Mouse (Mus musculus) intestine, embryonic 14.5 days (tissue): ENCODE data around the gene Gm20425. TPM values are rescaled to one million over a fixed set of nuclear protein-coding genes. Genes with fewer than 3 reads are reported as not detected.
A peak's percentile ranks its signal among the peaks of the same experiment; 100 is the strongest.

ENCODE experiments used
- ATAC-seq: fragments of 200-750 bp; cut with Nextera tagmentation; replicated peaks from 2 replicates; pipeline ENCODE4 v1.8.0; 2017; ENCODE audit warnings: low read depth, moderate number of reproducible peaks, moderate TSS enrichment, moderate library complexity; ENCODE audit not compliant: low FRiP score, low TSS enrichment
- DNase-seq: peaks from one replicate; pipeline ENCODE4 v3.0.0-alpha.2; 2018; ENCODE audit warnings: low spot score
- H3K27ac ChIP-seq: fragments of 300-500 bp; sonication (generic); 2 replicates; pipeline ENCODE4 v1.5.1; 2014; ENCODE audit warnings: low read depth, mild to moderate bottlenecking, control low read depth
- H3K27me3 ChIP-seq: fragments of 300-500 bp; sonication (generic); replicated peaks from 2 replicates; pipeline ENCODE4 v1.6.1; 2014; ENCODE audit warnings: low read length, control low read depth; ENCODE audit not compliant: control insufficient read depth, insufficient read depth
- H3K36me3 ChIP-seq: fragments of 300-500 bp; sonication (generic); 2 replicates; pipeline ENCODE4 v1.6.1; 2014; ENCODE audit warnings: low read length, control low read depth; ENCODE audit not compliant: control insufficient read depth, insufficient read depth
- H3K4me1 ChIP-seq: fragments of 300-500 bp; sonication (generic); replicated peaks from 2 replicates; pipeline ENCODE4 v1.6.1; 2014; ENCODE audit warnings: low read length, control low read depth, mixed read lengths; ENCODE audit not compliant: control insufficient read depth, insufficient read depth
- H3K4me2 ChIP-seq: fragments of 300-500 bp; sonication (generic); 2 replicates; pipeline ENCODE4 v1.6.1; 2014; ENCODE audit warnings: low read length
- H3K4me3 ChIP-seq: fragments of 300-500 bp; sonication (generic); 2 replicates; pipeline ENCODE4 v1.5.1; 2014; ENCODE audit warnings: low read depth, low read length, control low read depth, mixed read lengths
- H3K9ac ChIP-seq: fragments of 300-500 bp; sonication (generic); 2 replicates; pipeline ENCODE4 v1.6.1; 2014; ENCODE audit warnings: mild to moderate bottlenecking, low read length
- H3K9me3 ChIP-seq: fragments of 300-500 bp; sonication (generic); 2 replicates; pipeline ENCODE4 v1.6.1; 2016; ENCODE audit warnings: low read length, control low read depth; ENCODE audit not compliant: control insufficient read depth
- WGBS: fragments of 180-500 bp; shearing (Covaris S2); extraction: QIAGEN DNeasy Blood & Tissue Kit; methylation state at CpG from one replicate; pipeline ENCODE4 v1.1.7; 2014; 5-methylcytosine and 5-hydroxymethylcytosine counted together
- polyA plus RNA-seq: library from polyadenylated mRNA; unstranded; fragments of >200 nt; fragmentation: Nextera tagmentation; extraction: Ambion mirVana; gene quantifications from 2 replicates; pipeline ENCODE4 v1.2.1, GENCODE M21; 2014

Gm20425 gene
- polyA plus RNA-seq, 1 experiment from 2014 or later, result not detected

DNA sequence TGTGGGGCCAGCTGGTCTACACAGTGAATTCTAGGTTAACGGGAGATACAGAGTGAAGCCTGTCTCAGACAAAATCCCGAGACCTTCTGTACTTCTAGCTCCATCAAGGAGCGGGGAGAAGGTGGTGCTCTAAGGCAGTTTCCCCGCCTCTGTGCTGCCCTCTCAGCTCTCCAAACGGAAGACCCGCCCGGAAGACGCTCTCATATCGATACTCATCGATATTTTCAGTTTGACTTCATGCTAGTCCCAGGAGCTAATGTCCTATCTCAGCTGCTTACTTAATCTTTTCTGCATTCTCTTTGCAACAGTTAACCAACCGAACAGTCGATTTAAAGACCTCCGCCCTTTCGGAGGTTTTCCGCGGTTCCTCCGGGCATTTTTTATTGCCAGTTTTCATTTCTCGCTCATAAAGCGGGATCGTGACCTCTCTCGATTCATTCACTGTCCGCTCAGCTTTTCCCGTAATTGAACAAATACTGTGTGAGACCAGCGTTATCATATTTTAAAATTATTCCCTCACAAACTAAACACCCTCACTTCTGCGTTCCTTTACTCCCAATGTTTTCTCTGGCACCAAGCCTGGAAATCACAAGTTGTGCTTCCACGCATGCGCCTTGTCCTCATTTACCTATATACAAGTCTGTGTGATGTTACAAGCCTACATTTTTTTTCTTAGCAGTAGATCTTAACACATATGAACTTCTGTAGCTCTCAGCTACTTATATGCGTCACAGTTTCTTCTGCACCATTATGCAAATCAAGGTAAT, 17.3 kb downstream of the Gm20425 start:
- no peaks in the 10 kb centered on the region for H3K4me1 ChIP-seq
- ATAC-seq (no peak), DNase-seq (no peak)
- no peaks in the 10 kb centered on the region for H3K9me3 ChIP-seq
- WGBS, result 78% methylated on average over 28 of the region's 28 CpGs
- H3K4me3 ChIP-seq, result no peak overlapping the region
- no peak overlapping the region for H3K9ac ChIP-seq
- H3K27me3 ChIP-seq, result no peaks in the 10 kb centered on the region
- H3K27ac ChIP-seq, result no peak overlapping the region
- H3K4me2 ChIP-seq, result 0 out of 2 replicates have a peak overlapping the region, but pooled peaks have one; percentile 11
- no peaks in the 10 kb centered on the region for H3K36me3 ChIP-seq

- Histone ChIP-seq H3K4me1 (no peaks in the 10 kb centered on the region), H3K4me3 (no peak overlapping the region), H3K9ac (no peak overlapping the region), H3K36me3 (no peaks in the 10 kb centered on the region), H3K27me3 (no peaks in the 10 kb centered on the region), H3K4me2 (no peak overlapping the region), H3K27ac (no peak overlapping the region), H3K9me3 (no peaks in the 10 kb centered on the region)
- WGBS, result 65% methylated on average over 6 of the region's 6 CpGs
- DNase-seq (no peak), ATAC-seq (no peak)
Observed at GRCm38 (mm10) chr9:103208802-103209423, 21.2 kb downstream of the Gm20425 start.

DNA sequence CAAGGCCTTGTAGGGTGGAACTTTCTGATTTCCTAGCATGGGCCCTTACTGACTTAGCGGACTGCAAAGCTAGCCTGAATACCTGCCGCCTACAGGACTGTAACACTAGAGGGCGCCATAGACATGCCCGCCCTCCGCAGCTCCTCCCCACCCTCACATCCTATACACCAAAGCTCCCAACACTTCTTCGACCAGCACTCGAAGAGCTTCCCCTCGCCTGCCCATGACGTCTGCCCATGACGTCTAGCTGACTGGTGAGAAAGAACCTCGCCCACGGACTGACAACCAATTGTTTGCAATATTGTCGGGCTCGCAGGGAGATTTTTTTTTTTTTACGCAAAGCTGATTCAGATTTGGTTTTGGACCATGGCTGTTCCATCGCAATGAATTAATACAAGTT, 22.3 kb downstream of the Gm20425 start:
- no peaks in the 10 kb centered on the region for H3K9me3 ChIP-seq
- peak overlapping the region; percentile 23 for H3K4me3 ChIP-seq

DNA sequence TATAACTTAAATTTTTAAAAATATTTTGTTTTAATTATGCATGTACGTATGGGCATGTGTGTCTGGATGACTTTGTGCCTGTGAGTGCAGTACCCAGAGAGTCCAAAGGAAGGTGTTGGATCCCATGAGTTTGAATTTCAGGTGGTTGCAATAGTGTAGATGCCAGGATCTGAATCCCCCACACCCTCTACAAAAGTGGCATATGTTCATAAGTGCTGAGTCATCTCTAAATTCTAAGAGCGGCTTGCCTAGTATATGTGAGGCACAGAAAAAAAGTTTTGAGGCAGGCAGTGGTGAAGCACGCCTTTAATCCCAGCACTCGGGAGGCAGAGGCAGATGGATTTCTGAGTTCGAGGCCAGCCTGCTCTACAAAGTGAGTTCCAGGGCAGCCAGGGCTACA, 24.3 kb downstream of the Gm20425 start:
- Histone ChIP-seq H3K9me3 (no peaks in the 10 kb centered on the region), H3K4me1 (peaks cover 4% of the 10 kb centered on the region; the same call in 1 of the 2 replicates), H3K4me2 (no peak overlapping the region), H3K27me3 (no peaks in the 10 kb centered on the region), H3K27ac (no peak overlapping the region), H3K9ac (no peak overlapping the region), H3K36me3 (no peaks in the 10 kb centered on the region), H3K4me3 (no peak overlapping the region)
- ATAC-seq, result no peak
- 91% methylated on average over 5 of the region's 5 CpGs for WGBS
- no peak for DNase-seq

More for the DNA sequence above, 22.3 kb downstream of the Gm20425 start:
- ATAC-seq (peak; percentile 84), DNase-seq (peak; percentile 75)
- WGBS, result 8% methylated on average over 16 of the region's 16 CpGs
- no peak overlapping the region for H3K9ac ChIP-seq
- no peaks in the 10 kb centered on the region for H3K27me3 ChIP-seq
- H3K4me1 ChIP-seq, result no peaks in the 10 kb centered on the region
- H3K27ac ChIP-seq, result no peak overlapping the region
- peak overlapping the region; percentile 46 for H3K4me2 ChIP-seq
- H3K36me3 ChIP-seq, result no peaks in the 10 kb centered on the region

DNA sequence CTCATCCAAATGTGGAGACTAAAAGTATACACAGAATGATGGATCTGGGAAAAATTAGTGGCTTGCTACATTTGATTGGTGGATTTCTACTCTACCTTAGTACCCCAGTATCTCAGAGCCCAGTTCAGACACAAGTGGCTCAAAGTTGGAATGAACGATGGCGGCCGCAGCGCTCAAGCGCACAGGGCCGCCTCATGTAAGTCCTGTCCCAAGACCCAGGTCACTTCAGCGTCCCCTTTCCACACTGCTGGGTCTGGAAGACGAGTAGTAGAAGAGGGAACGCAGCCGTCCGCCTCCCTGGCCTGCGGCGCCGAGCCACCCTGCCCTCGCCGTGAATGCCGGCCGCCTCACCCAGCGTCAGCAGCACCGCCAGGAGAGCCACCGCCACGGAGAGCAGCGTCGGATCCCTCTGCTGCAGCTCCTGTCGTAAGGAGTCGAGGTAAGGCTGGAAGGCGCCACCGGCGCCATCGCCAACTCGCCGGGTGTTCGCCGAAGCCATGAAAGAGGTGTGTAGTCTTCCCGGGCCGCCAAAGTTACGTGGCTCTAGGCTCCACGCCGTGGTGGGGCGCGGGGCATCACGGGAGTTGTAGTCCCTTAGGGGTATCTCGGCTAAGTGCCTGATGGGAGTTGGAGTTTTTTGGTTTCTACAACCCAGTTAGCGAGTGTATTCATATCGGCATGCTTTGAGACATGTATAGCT, 28.4 kb downstream of the Gm20425 start, which contains the start of gene Srprb:
Gene Srprb (minus strand): TSS at position 577 of the 700 bp plus-strand sequence.
- peak within 1 kb of the TSS; percentile 93 for H3K4me3 ChIP-seq
- under 1% methylated on average over 45 of the region's 45 CpGs for WGBS
- no peaks in the 10 kb centered on the region for H3K27me3 ChIP-seq
- peak; percentile 96 for ATAC-seq
- peak within 1 kb of the TSS; percentile 82 for H3K4me2 ChIP-seq
- H3K4me1 ChIP-seq, result peaks cover 4% of the 10 kb centered on the region; the same call in 1 of the 2 replicates
- H3K27ac ChIP-seq, result peak within 1 kb of the TSS; percentile 73
- DNase-seq, result peak; percentile 97
- H3K9me3 ChIP-seq, result no peaks in the 10 kb centered on the region
- H3K9ac ChIP-seq, result peak within 1 kb of the TSS; percentile 87
- peaks cover 32% of the 10 kb centered on the region for H3K36me3 ChIP-seq

DNA sequence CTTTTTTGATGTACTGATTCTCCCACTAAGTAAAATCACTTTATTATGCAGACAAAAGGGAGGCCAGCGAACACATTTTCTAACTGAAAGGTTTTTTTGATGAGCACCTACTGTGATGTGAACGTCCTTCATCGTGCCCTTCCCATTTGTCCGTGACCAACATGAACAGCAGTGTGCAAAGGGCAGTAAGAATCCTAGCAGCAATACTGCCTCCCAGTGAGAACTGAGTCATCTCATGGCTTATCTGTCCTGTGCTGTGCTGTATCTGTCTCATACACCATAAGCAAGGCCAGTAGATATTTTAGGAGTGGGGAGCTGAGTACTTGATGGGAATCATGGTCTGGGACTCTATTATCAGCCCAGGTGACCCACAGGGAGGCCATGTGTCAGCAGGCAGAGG, 41.7 kb downstream of the Gm20425 start:
- Histone ChIP-seq H3K4me2 (no peak overlapping the region), H3K36me3 (peaks cover 59% of the 10 kb centered on the region), H3K4me1 (no peaks in the 10 kb centered on the region), H3K27ac (no peak overlapping the region), H3K9me3 (0 out of 2 replicates have a peak, but pooled peaks cover 2% of the 10 kb centered on the region), H3K27me3 (no peaks in the 10 kb centered on the region), H3K4me3 (no peak overlapping the region), H3K9ac (no peak overlapping the region)
- DNase-seq (no peak), ATAC-seq (no peak)
- 93% methylated on average over 4 of the region's 4 CpGs for WGBS

DNA sequence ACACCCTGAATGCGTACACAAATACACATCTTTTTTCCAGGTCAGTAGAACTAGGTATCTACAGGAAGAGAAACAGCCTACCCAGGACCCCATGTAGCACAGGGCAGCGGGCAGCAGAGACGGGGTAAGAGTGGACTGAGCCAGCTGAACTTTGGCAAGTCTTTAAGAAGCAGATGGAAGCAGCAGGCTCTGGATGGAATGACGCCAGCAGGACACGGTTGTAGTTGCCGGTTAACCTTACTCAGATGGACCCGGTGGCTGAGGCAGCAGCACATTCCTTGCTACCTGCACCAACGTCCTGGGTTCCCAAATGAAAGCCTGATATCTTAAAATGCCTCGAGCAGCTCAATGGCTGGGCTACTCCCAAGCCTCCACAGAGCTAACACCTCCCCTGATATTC, 43.4 kb downstream of the Gm20425 start:
- no peak for ATAC-seq
- Histone ChIP-seq H3K27me3 (no peaks in the 10 kb centered on the region), H3K27ac (no peak overlapping the region), H3K9me3 (0 out of 2 replicates have a peak, but pooled peaks cover 2% of the 10 kb centered on the region), H3K4me2 (no peak overlapping the region), H3K4me3 (no peak overlapping the region), H3K4me1 (no peaks in the 10 kb centered on the region), H3K9ac (no peak overlapping the region), H3K36me3 (peaks cover 43% of the 10 kb centered on the region)
- 78% methylated on average over 9 of the region's 9 CpGs for WGBS
- DNase-seq, result no peak

- no peak for DNase-seq
- 93% methylated on average over 8 of the region's 8 CpGs for WGBS
- Histone ChIP-seq H3K4me2 (no peak overlapping the region), H3K27ac (no peak overlapping the region), H3K4me3 (no peak overlapping the region), H3K27me3 (no peaks in the 10 kb centered on the region), H3K36me3 (peaks cover 35% of the 10 kb centered on the region), H3K9me3 (0 out of 2 replicates have a peak, but pooled peaks cover 2% of the 10 kb centered on the region), H3K9ac (no peak overlapping the region), H3K4me1 (no peaks in the 10 kb centered on the region)
- no peak for ATAC-seq
Observed at GRCm38 (mm10) chr9:103185946-103186345, 44.2 kb downstream of the Gm20425 start.
